ENCODE assay signal across 9 mouse cellular contexts in genomic region chr2:118542971-118543573, GRCm38 (mm10). TPM values are rescaled to one million over a fixed set of nuclear protein-coding genes. Genes with fewer than 3 reads are reported as not detected.
DNase-seq lines count a peak whose midpoint lies in the region; ATAC-seq and TF ChIP-seq lines count a peak whose summit lies in the region.
"Had no signal": no experiment of that assay in that cellular context is flagged by ENCODE, and none has a peak within 500 bp of the region (broad histone marks: within the 10 kb centered on the region; RNA-seq: fewer than 3 reads in every experiment).

No protein-coding gene starts in this region.

- no peak for TF ChIP-seq CTCF in lung, adult 2 months (IDR thresholded peaks at IDR 0.05; ENCODE audit: insufficient read depth, low read length)

- no peak for TF ChIP-seq POLR2A in lung, adult 2 months (IDR thresholded peaks at IDR 0.05; ENCODE audit: borderline replicate concordance, extremely low read depth, low read depth, low read length)

- H3K36me3 ChIP-seq in embryonic facial prominence, embryonic 13.5 days: peaks cover 6% of the 10 kb centered on the region

- no peak overlapping the region for H3K9ac ChIP-seq in embryonic facial prominence, embryonic 13.5 days

- DNase-seq in cerebellum, adult 9-11 months: peak; percentile 46
- DNase-seq in lung, adult 2 months: peak; percentile 19
- DNase-seq in lung, postnatal 25 days (ENCODE audit: low spot score): no peak
- DNase-seq in lung, postnatal 36 days: peak; percentile 27
- no peak for DNase-seq in right cerebral cortex, postnatal 14 days
- DNase-seq in urinary bladder, postnatal 4 days (ENCODE audit: low spot score in 2 of 2): no peak
- DNase-seq: layer of hippocampus, postnatal 36 days had no signal

- no peaks in the 10 kb centered on the region for H3K27me3 ChIP-seq in embryonic facial prominence, embryonic 13.5 days

- peaks cover 38% of the 10 kb centered on the region for H3K4me1 ChIP-seq in lung, adult 2 months (ENCODE audit: control insufficient read depth, insufficient read depth, low read length)
- H3K4me1 ChIP-seq in embryonic facial prominence, embryonic 13.5 days: peaks cover 83% of the 10 kb centered on the region

- peak overlapping the region; percentile 91 for H3K4me2 ChIP-seq in embryonic facial prominence, embryonic 13.5 days

- H3K9me3 ChIP-seq in embryonic facial prominence, embryonic 13.5 days: no peaks in the 10 kb centered on the region

- ATAC-seq in cerebellum, adult (ENCODE audit: insufficient number of reproducible peaks, low FRiP score, low TSS enrichment): no peak
- no peak for ATAC-seq in embryonic facial prominence, embryonic 13.5 days (ENCODE audit: insufficient number of reproducible peaks, insufficient read depth, low FRiP score, low TSS enrichment, low read depth)

- 72% methylated on average over 1 of the region's 1 CpGs for WGBS in lung, adult 2 months
- 71% methylated on average over 1 of the region's 1 CpGs for WGBS in embryonic facial prominence, embryonic 13.5 days

- H3K4me3 ChIP-seq in lung, adult 2 months (replicated peaks; ENCODE audit: extremely low read depth, low read depth, low read length): no peak overlapping the region
- no peak overlapping the region for H3K4me3 ChIP-seq in embryonic facial prominence, embryonic 13.5 days

- H3K27ac ChIP-seq in embryonic facial prominence, embryonic 13.5 days: peak overlapping the region; percentile 93

RNA-seq across cellular contexts. Expression of gene Bmf, which starts 6.4 kb away (rescaled TPM):
- 31.5 and 35.9 TPM in 2 replicates for polyA plus RNA-seq in lung, adult 2 months (2012; rRNA removed)
- polyA plus RNA-seq in embryonic facial prominence, embryonic 13.5 days (2015; fragmentation: Nextera tagmentation; extraction: Ambion mirVana): 4.1 and 4.3 TPM in 2 replicates

RNA-seq across cellular contexts. Expression of gene Bub1b, which starts 54.9 kb away (rescaled TPM):
- polyA plus RNA-seq in lung, adult 2 months (2012; rRNA removed): 1.0 and 2.7 TPM in 2 replicates
- polyA plus RNA-seq in embryonic facial prominence, embryonic 13.5 days (2015; fragmentation: Nextera tagmentation; extraction: Ambion mirVana): 78.0 and 79.2 TPM in 2 replicates

Comparison
In these comparisons a context has a peak if more than half of its experiments do, and no peak if none do; other contexts are left out.
1. DNase-seq: peak in cerebellum, adult 9-11 months (single experiment), lung, adult 2 months (single experiment) and lung, postnatal 36 days (single experiment); none in lung, postnatal 25 days (single experiment), right cerebral cortex, postnatal 14 days (single experiment) and urinary bladder, postnatal 4 days (0 of 2).
2. RNA of gene Bub1b, which starts 54.9 kb away (polyA plus RNA-seq): 78.0 to 79.2 TPM in embryonic facial prominence, embryonic 13.5 days; 1.0 to 2.7 TPM in lung, adult 2 months; every median in the first group is over 10 times any median in the second.